Mouse (Mus musculus): ENCODE measurements around the gene Med1. TPM values are rescaled to one million over a fixed set of nuclear protein-coding genes. Genes with fewer than 3 reads are reported as not detected.
A peak's percentile ranks its signal among the peaks of the same experiment; 100 is the strongest.
"Not testable (repeated sequence)": the region's sequence is repeated elsewhere in the genome, so short reads cannot be mapped to it uniquely, and the experiment has no call there.

The Med1 gene
- 60.1 and 66.1 TPM in 2 replicates for polyA plus RNA-seq (2015; fragmentation: Nextera tagmentation; extraction: Ambion mirVana)

GRCm38 (mm10) chr11:98192901-98193805, at the start of gene Med1:
Gene Med1 (minus strand): TSS chr11:98193293.
- 0 out of 2 replicates have a peak, but pooled peaks cover 8% of the 10 kb centered on the region for H3K27me3 ChIP-seq
- peak within 1 kb of the TSS; percentile 74 for H3K4me2 ChIP-seq
- peaks cover 20% of the 10 kb centered on the region for H3K36me3 ChIP-seq
- no peaks in the 10 kb centered on the region for H3K9me3 ChIP-seq
- under 1% methylated on average over 53 of the region's 53 CpGs for WGBS
- peak; percentile 98 for ATAC-seq (ENCODE audit: low read depth)
- H3K27ac ChIP-seq (replicated peaks), result peak within 1 kb of the TSS; percentile 92
- peak within 1 kb of the TSS; percentile 80 for H3K4me3 ChIP-seq
- peaks cover 20% of the 10 kb centered on the region for H3K4me1 ChIP-seq (replicated peaks)
- H3K9ac ChIP-seq, result peak within 1 kb of the TSS; percentile 89

GRCm38 (mm10) chr11:98238995-98239394, 45.9 kb upstream of the Med1 start:
- Histone ChIP-seq H3K27ac (replicated peaks) (no peak overlapping the region), H3K4me3 (no peak overlapping the region), H3K9me3 (no peaks in the 10 kb centered on the region), H3K4me1 (replicated peaks) (no peaks in the 10 kb centered on the region), H3K27me3 (no peaks in the 10 kb centered on the region), H3K9ac (no peak overlapping the region), H3K36me3 (peaks cover 78% of the 10 kb centered on the region), H3K4me2 (no peak overlapping the region)
- no peak for ATAC-seq (ENCODE audit: low read depth)
- 86% methylated on average over 3 of the region's 3 CpGs for WGBS

GRCm38 (mm10) chr11:98238416-98238815, 45.3 kb upstream of the Med1 start:
- no peak overlapping the region for H3K9ac ChIP-seq
- no peak overlapping the region for H3K4me3 ChIP-seq
- no peaks in the 10 kb centered on the region for H3K4me1 ChIP-seq (replicated peaks)
- no peak overlapping the region for H3K27ac ChIP-seq (replicated peaks)
- H3K36me3 ChIP-seq, result peaks cover 76% of the 10 kb centered on the region
- no peaks in the 10 kb centered on the region for H3K27me3 ChIP-seq
- 83% methylated on average over 2 of the region's 3 CpGs for WGBS
- H3K4me2 ChIP-seq, result no peak overlapping the region
- no peaks in the 10 kb centered on the region for H3K9me3 ChIP-seq
- ATAC-seq (ENCODE audit: low read depth), result no peak

- no peak for ATAC-seq (ENCODE audit: low read depth)
- no peaks in the 10 kb centered on the region for H3K4me1 ChIP-seq (replicated peaks)
- no peak overlapping the region for H3K9ac ChIP-seq
- H3K9me3 ChIP-seq, result no peaks in the 10 kb centered on the region
- H3K4me3 ChIP-seq, result no peak overlapping the region
- H3K27me3 ChIP-seq, result no peaks in the 10 kb centered on the region
- 94% methylated on average over 1 of the region's 1 CpGs for WGBS
- peaks cover 80% of the 10 kb centered on the region for H3K36me3 ChIP-seq
- H3K4me2 ChIP-seq, result no peak overlapping the region
- no peak overlapping the region for H3K27ac ChIP-seq (replicated peaks)
These were observed 33.3 kb upstream of the Med1 start for GRCm38 (mm10) chr11:98226349-98226748.

- Histone ChIP-seq H3K27me3 (no peaks in the 10 kb centered on the region), H3K4me3 (no peak overlapping the region), H3K36me3 (peaks cover 69% of the 10 kb centered on the region), H3K27ac (replicated peaks) (no peak overlapping the region), H3K9ac (no peak overlapping the region), H3K4me2 (no peak overlapping the region), H3K9me3 (no peaks in the 10 kb centered on the region), H3K4me1 (replicated peaks) (peaks cover 2% of the 10 kb centered on the region; the same call in 1 of the 2 replicates)
- no peak for ATAC-seq (ENCODE audit: low read depth)
- WGBS, result 89% methylated on average over 1 of the region's 1 CpGs
These were observed 20.2 kb upstream of the Med1 start for GRCm38 (mm10) chr11:98213311-98213710.

GRCm38 (mm10) chr11:98209661-98210060, 16.6 kb upstream of the Med1 start:
- peaks cover 59% of the 10 kb centered on the region for H3K36me3 ChIP-seq

GRCm38 (mm10) chr11:98206281-98206680, 13.2 kb upstream of the Med1 start:
- not testable (repeated sequence) for H3K27me3 ChIP-seq; H3K9ac ChIP-seq; H3K9me3 ChIP-seq; ATAC-seq (ENCODE audit: low read depth); H3K27ac ChIP-seq (replicated peaks)
- peaks cover 34% of the 10 kb centered on the region for H3K36me3 ChIP-seq
- peaks cover 42% of the 10 kb centered on the region for H3K4me1 ChIP-seq (replicated peaks)
- 90% methylated on average over 3 of the region's 3 CpGs for WGBS
- peak overlapping the region; percentile 96 for H3K4me2 ChIP-seq
- H3K4me3 ChIP-seq, result peak overlapping the region; percentile 24

More at GRCm38 (mm10) chr11:98209661-98210060, 16.6 kb upstream of the Med1 start:
- H3K9ac ChIP-seq; H3K27me3 ChIP-seq; H3K27ac ChIP-seq (replicated peaks); ATAC-seq (ENCODE audit: low read depth); H3K4me3 ChIP-seq; H3K4me2 ChIP-seq; H3K9me3 ChIP-seq: not testable (repeated sequence)
- H3K4me1 ChIP-seq (replicated peaks), result peaks cover 30% of the 10 kb centered on the region
- 91% methylated on average over 4 of the region's 5 CpGs for WGBS

- Histone ChIP-seq H3K27ac (replicated peaks) (no peak overlapping the region), H3K9me3 (no peaks in the 10 kb centered on the region), H3K4me3 (peak overlapping the region; percentile 24), H3K27me3 (no peaks in the 10 kb centered on the region), H3K36me3 (peaks cover 26% of the 10 kb centered on the region), H3K4me2 (peak overlapping the region; percentile 96), H3K4me1 (replicated peaks) (peaks cover 42% of the 10 kb centered on the region), H3K9ac (peak overlapping the region; percentile 26; the same call in 1 of the 2 replicates)
- no peak for ATAC-seq (ENCODE audit: low read depth)
These were observed 12.4 kb upstream of the Med1 start for GRCm38 (mm10) chr11:98205463-98205862.

GRCm38 (mm10) chr11:98203931-98204421, 10.9 kb upstream of the Med1 start:
- WGBS, result under 1% methylated on average over 16 of the region's 16 CpGs
- Histone ChIP-seq H3K4me1 (replicated peaks) (peaks cover 42% of the 10 kb centered on the region), H3K9ac (peak overlapping the region; percentile 99), H3K27me3 (no peaks in the 10 kb centered on the region; the same call in 1 of the 2 replicates), H3K36me3 (peaks cover 13% of the 10 kb centered on the region), H3K27ac (replicated peaks) (no peak overlapping the region; the same call in 1 of the 2 replicates), H3K9me3 (no peaks in the 10 kb centered on the region), H3K4me3 (peak overlapping the region; percentile 90), H3K4me2 (peak overlapping the region; percentile 96)
- ATAC-seq (ENCODE audit: low read depth), result no peak

- no peak for ATAC-seq (ENCODE audit: low read depth)
- WGBS, result under 1% methylated on average over 37 of the region's 37 CpGs
- H3K27me3 ChIP-seq, result no peaks in the 10 kb centered on the region; the same call in 1 of the 2 replicates
These were observed 10.3 kb upstream of the Med1 start for GRCm38 (mm10) chr11:98203351-98203911.

GRCm38 (mm10) chr11:98202641-98203350, 9.7 kb upstream of the Med1 start, which contains the start of gene Cdk12:
Gene Cdk12 (plus strand): TSS chr11:98203059.
- Histone ChIP-seq H3K27ac (replicated peaks) (peak within 1 kb of the TSS; percentile 100), H3K4me3 (peak within 1 kb of the TSS; percentile 90), H3K4me2 (peak within 1 kb of the TSS; percentile 96), H3K9ac (peak within 1 kb of the TSS; percentile 99), H3K4me1 (replicated peaks) (peaks cover 35% of the 10 kb centered on the region), H3K9me3 (no peaks in the 10 kb centered on the region), H3K36me3 (peaks cover 2% of the 10 kb centered on the region; the same call in 1 of the 2 replicates), H3K27me3 (peaks cover 1% of the 10 kb centered on the region; the same call in 1 of the 2 replicates)
- peak; percentile 96 for ATAC-seq (ENCODE audit: low read depth)
- under 1% methylated on average over 62 of the region's 63 CpGs for WGBS

More at GRCm38 (mm10) chr11:98203351-98203911, 10.3 kb upstream of the Med1 start:
- peaks cover 41% of the 10 kb centered on the region for H3K4me1 ChIP-seq (replicated peaks)
- H3K4me3 ChIP-seq, result peak overlapping the region; percentile 90
- peaks cover 8% of the 10 kb centered on the region for H3K36me3 ChIP-seq
- H3K9ac ChIP-seq, result peak overlapping the region; percentile 99
- H3K9me3 ChIP-seq, result no peaks in the 10 kb centered on the region
- peak overlapping the region; percentile 100 for H3K27ac ChIP-seq (replicated peaks)
- peak overlapping the region; percentile 96 for H3K4me2 ChIP-seq
